Mouse (Mus musculus) bone marrow macrophage, adult 2 months (primary cell): Measurements from ENCODE around the gene Gm9817.

ENCODE experiments used
- CTCF ChIP-seq: IDR thresholded peaks from 2 replicates; pipeline ENCODE4 v1.5.1; 2012; ENCODE audit warnings: low read depth, mild to moderate bottlenecking, low read length, moderate library complexity
- POLR2A ChIP-seq: IDR thresholded peaks from 2 replicates; pipeline ENCODE4 v1.6.1; 2012; ENCODE audit warnings: mild to moderate bottlenecking, low read depth, low read length, borderline replicate concordance

- TF ChIP-seq POLR2A (no peak), CTCF (no peak)
Observed at GRCm38 (mm10) chr13:45063146-45063545, 15.3 kb upstream of the Gm9817 start.
